Mouse (Mus musculus) embryonic facial prominence, embryonic 11.5 days (tissue): ENCODE measurements around the gene Fam69a. TPM values are rescaled to one million over a fixed set of nuclear protein-coding genes. Genes with fewer than 3 reads are reported as not detected.
"Not testable (repeated sequence)": the region's sequence is repeated elsewhere in the genome, so short reads cannot be mapped to it uniquely, and the experiment has no call there.

Experiments
- ATAC-seq: fragments of 200-750 bp; cut with Nextera tagmentation; replicated peaks from 2 replicates; pipeline ENCODE4 v1.8.0; 2017; ENCODE audit warnings: low read depth; ENCODE audit not compliant: insufficient number of reproducible peaks, low FRiP score, low TSS enrichment
- DNase-seq: peaks from one replicate; pipeline ENCODE4 v3.0.0-alpha.2; 2015; ENCODE audit warnings: low spot score
- H3K27ac ChIP-seq: fragments of 300-500 bp; sonication (generic); replicated peaks from 2 replicates; pipeline ENCODE4 v1.5.1; 2014; ENCODE audit warnings: mild to moderate bottlenecking, low read depth, low read length, control low read depth
- H3K27me3 ChIP-seq: fragments of 300-500 bp; sonication (generic); 2 replicates; pipeline ENCODE4 v1.6.1; 2014; ENCODE audit warnings: mild to moderate bottlenecking, low read length, moderate library complexity, mixed read lengths; ENCODE audit not compliant: control insufficient read depth, insufficient read depth
- H3K36me3 ChIP-seq: fragments of 300-500 bp; sonication (generic); replicated peaks from 2 replicates; pipeline ENCODE4 v1.6.1; 2014; ENCODE audit warnings: low read depth, mild to moderate bottlenecking, low read length, moderate library complexity, mixed read lengths; ENCODE audit not compliant: control insufficient read depth, insufficient read depth
- H3K4me1 ChIP-seq: fragments of 300-500 bp; sonication (generic); 2 replicates; pipeline ENCODE4 v1.6.1; 2014; ENCODE audit warnings: low read length, mixed read lengths; ENCODE audit not compliant: control insufficient read depth, insufficient read depth
- H3K4me2 ChIP-seq: fragments of 300-500 bp; sonication (generic); 2 replicates; pipeline ENCODE4 v1.6.1; 2014; ENCODE audit warnings: low read depth, mild to moderate bottlenecking, control low read depth, low read length, moderate library complexity
- H3K4me3 ChIP-seq: fragments of 300-500 bp; sonication (generic); 2 replicates; pipeline ENCODE4 v1.5.1; 2014; ENCODE audit warnings: low read depth, low read length, control low read depth
- H3K9ac ChIP-seq: fragments of 300-500 bp; sonication (generic); replicated peaks from 2 replicates; pipeline ENCODE4 v1.6.1; 2014; ENCODE audit warnings: mild to moderate bottlenecking, control low read depth, low read length
- H3K9me3 ChIP-seq: fragments of 300-500 bp; sonication (generic); replicated peaks from 2 replicates; pipeline ENCODE4 v1.6.1; 2016; ENCODE audit warnings: mild to moderate bottlenecking, low read length, inconsistent platforms, mixed read lengths; ENCODE audit not compliant: control insufficient read depth
- WGBS: fragments of 180-500 bp; shearing (Covaris S2); extraction: QIAGEN DNeasy Blood & Tissue Kit; methylation state at CpG from one replicate; pipeline ENCODE4 v1.1.7; 2014; 5-methylcytosine and 5-hydroxymethylcytosine counted together
- polyA plus RNA-seq: library from polyadenylated mRNA; unstranded; fragments of >200 nt; fragmentation: Nextera tagmentation; extraction: Ambion mirVana; gene quantifications from 2 replicates; pipeline ENCODE4 v1.2.1, GENCODE M21; 2014

The Fam69a gene
- polyA plus RNA-seq, 1 experiment from 2014 or later = 22.1 TPM

- no peaks in the 10 kb centered on the region for H3K9me3 ChIP-seq
- 0 out of 2 replicates have a peak, but pooled peaks have one; percentile 30 for ATAC-seq
- H3K4me1 ChIP-seq = no peaks in the 10 kb centered on the region
- H3K27ac ChIP-seq = peak overlapping the region; percentile 77; the same call in 1 of the 2 replicates
- DNase-seq = peak; percentile 19
- under 1% methylated on average over 23 of the region's 23 CpGs for WGBS
- peak overlapping the region; percentile 96 for H3K9ac ChIP-seq
- H3K27me3 ChIP-seq = no peaks in the 10 kb centered on the region
- peaks cover 11% of the 10 kb centered on the region for H3K36me3 ChIP-seq
- H3K4me3 ChIP-seq = peak overlapping the region; percentile 94
- peak overlapping the region; percentile 41 for H3K4me2 ChIP-seq
Observed at GRCm38 (mm10) chr5:107901014-107901615, 85.8 kb downstream of the Fam69a start.

- H3K4me2 ChIP-seq = peak within 1 kb of the TSS; percentile 41
- H3K4me1 ChIP-seq = no peaks in the 10 kb centered on the region
- peak within 1 kb of the TSS; percentile 77; the same call in 1 of the 2 replicates for H3K27ac ChIP-seq
- H3K9me3 ChIP-seq = no peaks in the 10 kb centered on the region
- peak within 1 kb of the TSS; percentile 94 for H3K4me3 ChIP-seq
- peak within 1 kb of the TSS; percentile 96 for H3K9ac ChIP-seq
- ATAC-seq = peak; percentile 97
- 4% methylated on average over 66 of the region's 66 CpGs for WGBS
- DNase-seq = peak; percentile 98
- H3K27me3 ChIP-seq = no peaks in the 10 kb centered on the region
- peaks cover 5% of the 10 kb centered on the region for H3K36me3 ChIP-seq
Observed at GRCm38 (mm10) chr5:107900206-107901013, 86.5 kb downstream of the Fam69a start, which contains the start of gene Rpl5. TSS of gene Rpl5 (plus strand) at chr5:107900502.

GRCm38 (mm10) chr5:107896265-107896664 lies 90.6 kb downstream of the Fam69a start:
- no peak for DNase-seq
- H3K27ac ChIP-seq = no peak overlapping the region
- no peak overlapping the region for H3K9ac ChIP-seq

GRCm38 (mm10) chr5:107894676-107895075 lies 92.2 kb downstream of the Fam69a start:
- no peaks in the 10 kb centered on the region for H3K36me3 ChIP-seq
- H3K4me1 ChIP-seq = no peaks in the 10 kb centered on the region
- no peak overlapping the region for H3K4me3 ChIP-seq
- H3K4me2 ChIP-seq = no peak overlapping the region
- no peak for DNase-seq
- H3K9ac ChIP-seq = no peak overlapping the region
- 72% methylated on average over 7 of the region's 7 CpGs for WGBS
- ATAC-seq = no peak
- H3K27ac ChIP-seq = no peak overlapping the region
- no peaks in the 10 kb centered on the region for H3K27me3 ChIP-seq
- no peaks in the 10 kb centered on the region for H3K9me3 ChIP-seq

More at GRCm38 (mm10) chr5:107896265-107896664, 90.6 kb downstream of the Fam69a start:
- WGBS = 70% methylated on average over 1 of the region's 1 CpGs
- H3K36me3 ChIP-seq = no peaks in the 10 kb centered on the region
- H3K4me3 ChIP-seq = no peak overlapping the region
- H3K4me2 ChIP-seq = no peak overlapping the region
- no peak for ATAC-seq
- H3K27me3 ChIP-seq = no peaks in the 10 kb centered on the region
- H3K4me1 ChIP-seq = no peaks in the 10 kb centered on the region
- no peaks in the 10 kb centered on the region for H3K9me3 ChIP-seq

GRCm38 (mm10) chr5:107891515-107891914 lies 95.4 kb downstream of the Fam69a start:
- not testable (repeated sequence) for DNase-seq, H3K4me1 ChIP-seq, H3K4me3 ChIP-seq, H3K27ac ChIP-seq, H3K36me3 ChIP-seq, H3K4me2 ChIP-seq, ATAC-seq, H3K9ac ChIP-seq, H3K27me3 ChIP-seq, H3K9me3 ChIP-seq
- no CpG with 5 or more reads among the region's 1 CpGs for WGBS

- Histone ChIP-seq H3K9ac (no peak overlapping the region), H3K36me3 (no peaks in the 10 kb centered on the region), H3K9me3 (no peaks in the 10 kb centered on the region), H3K27me3 (no peaks in the 10 kb centered on the region), H3K4me2 (no peak overlapping the region), H3K4me3 (no peak overlapping the region), H3K27ac (no peak overlapping the region), H3K4me1 (no peaks in the 10 kb centered on the region)
- no peak for ATAC-seq
- 63% methylated on average over 9 of the region's 9 CpGs for WGBS
- DNase-seq = no peak
Observed at GRCm38 (mm10) chr5:107889994-107890888, 96.6 kb downstream of the Fam69a start.

- no peaks in the 10 kb centered on the region for H3K4me1 ChIP-seq
- no peaks in the 10 kb centered on the region for H3K9me3 ChIP-seq
- ATAC-seq (no peak), DNase-seq (no peak)
- 81% methylated on average over 5 of the region's 5 CpGs for WGBS
- H3K36me3 ChIP-seq = no peaks in the 10 kb centered on the region
- no peak overlapping the region for H3K9ac ChIP-seq
- no peak overlapping the region for H3K4me3 ChIP-seq
- H3K4me2 ChIP-seq = no peak overlapping the region
- no peaks in the 10 kb centered on the region for H3K27me3 ChIP-seq
- H3K27ac ChIP-seq = no peak overlapping the region
Observed at GRCm38 (mm10) chr5:107880710-107881109, 106.2 kb downstream of the Fam69a start.
